17 mouse cellular contexts compared by ENCODE assay signal in the genomic region with DNA sequence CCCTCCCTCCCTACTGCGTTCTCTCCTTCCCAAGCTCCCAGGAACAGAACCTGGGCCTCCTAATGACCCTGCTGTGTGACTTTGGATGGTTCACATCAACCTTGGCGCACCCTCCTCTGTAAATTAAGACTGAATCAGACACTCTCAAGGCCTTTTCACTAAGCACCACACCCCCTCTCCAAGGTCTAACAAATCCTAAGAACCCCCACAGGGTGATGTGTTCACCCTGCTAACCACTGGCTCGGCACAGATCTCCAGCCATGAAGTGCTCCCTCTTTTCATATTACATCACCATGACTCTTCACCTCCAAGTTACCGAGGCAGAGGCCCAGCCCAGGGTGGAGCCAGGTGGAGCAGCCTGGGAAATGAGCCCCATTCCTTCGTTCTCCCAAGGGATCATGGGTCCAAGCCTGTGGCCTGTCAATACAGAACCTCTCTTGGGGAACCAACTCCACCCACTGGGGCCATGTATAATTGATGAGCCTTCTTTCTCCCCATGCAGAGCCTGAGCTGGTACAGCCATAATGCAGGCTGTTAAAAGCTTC. TPM values are rescaled to one million over a fixed set of nuclear protein-coding genes. Genes with fewer than 3 reads are reported as not detected.
DNase-seq lines count a peak whose midpoint lies in the region; ATAC-seq and TF ChIP-seq lines count a peak whose summit lies in the region.
"Had no signal": no experiment of that assay in that cellular context is flagged by ENCODE, and none has a peak within 500 bp of the region (broad histone marks: within the 10 kb centered on the region; RNA-seq: fewer than 3 reads in every experiment).

No protein-coding gene starts in this region.

- 0 out of 2 replicates have a peak, but pooled peaks have one; percentile 21 for ATAC-seq in lung, embryonic 15.5 days (ENCODE audit: borderline replicate concordance, extremely low read depth, low FRiP score, low TSS enrichment)
- ATAC-seq in intestine, postnatal 0 days = peak; percentile 71
- ATAC-seq: forebrain, postnatal 0 days had no signal

- no peaks in the 10 kb centered on the region for H3K36me3 ChIP-seq in lung, embryonic 15.5 days
- H3K36me3 ChIP-seq in intestine, postnatal 0 days (ENCODE audit: control insufficient read depth, insufficient read depth) = no peaks in the 10 kb centered on the region
- H3K36me3 ChIP-seq: limb, embryonic 13.5 days; midbrain, embryonic 12.5 days had no signal

- 72% methylated on average over 5 of the region's 5 CpGs for WGBS in lung, embryonic 15.5 days
- 55% methylated on average over 5 of the region's 5 CpGs for WGBS in intestine, postnatal 0 days

- H3K27me3 ChIP-seq in lung, embryonic 15.5 days = no peaks in the 10 kb centered on the region
- no peaks in the 10 kb centered on the region for H3K27me3 ChIP-seq in intestine, postnatal 0 days (replicated peaks; ENCODE audit: control insufficient read depth, insufficient read depth, low read length)
- H3K27me3 ChIP-seq: limb, embryonic 13.5 days; midbrain, embryonic 12.5 days had no signal

- H3K4me2 ChIP-seq in lung, embryonic 15.5 days = no peak overlapping the region
- no peak overlapping the region for H3K4me2 ChIP-seq in intestine, postnatal 0 days (replicated peaks; ENCODE audit: low read depth)
- H3K4me2 ChIP-seq: limb, embryonic 13.5 days; midbrain, embryonic 12.5 days had no signal

- TF ChIP-seq CTCF in intestine, postnatal 0 days (IDR thresholded peaks at IDR 0.05; ENCODE audit: low read depth) = no peak

- no peak overlapping the region for H3K4me3 ChIP-seq in lung, embryonic 15.5 days
- H3K4me3 ChIP-seq in intestine, postnatal 0 days (ENCODE audit: low read depth, low read length) = no peak overlapping the region
- H3K4me3 ChIP-seq: erythroblast, embryonic 14.5 days; limb, embryonic 13.5 days; midbrain, embryonic 12.5 days had no signal

- no peak for DNase-seq in lung, postnatal 10 days
- peak; percentile 43 for DNase-seq in ES-CJ7 (ENCODE audit: low read depth, low spot score)
- peak; percentile 47 for DNase-seq in adrenal gland, adult 8-10 months
- DNase-seq in cerebellum, postnatal 10 days = no peak
- no peak for DNase-seq in cerebellum, adult 11-12 months
- DNase-seq: cerebellum, adult 9-11 months; forebrain, postnatal 0 days; heart, adult 11 months; kidney, postnatal 4 days; lung, postnatal 36 days; thymus, adult 2 months had no signal

- no peak overlapping the region for H3K27ac ChIP-seq in lung, embryonic 15.5 days
- no peak overlapping the region for H3K27ac ChIP-seq in intestine, postnatal 0 days (ENCODE audit: low read depth, low read length)
- H3K27ac ChIP-seq: limb, embryonic 13.5 days; liver, embryonic 14.5 days; midbrain, embryonic 12.5 days had no signal

- no peak overlapping the region for H3K9ac ChIP-seq in lung, embryonic 15.5 days
- no peak overlapping the region for H3K9ac ChIP-seq in intestine, postnatal 0 days (ENCODE audit: low read depth, low read length)
- H3K9ac ChIP-seq: forebrain, postnatal 0 days; limb, embryonic 13.5 days; liver, embryonic 14.5 days; midbrain, embryonic 12.5 days had no signal

- no peaks in the 10 kb centered on the region for H3K9me3 ChIP-seq in lung, embryonic 15.5 days
- no peaks in the 10 kb centered on the region for H3K9me3 ChIP-seq in intestine, postnatal 0 days (ENCODE audit: control insufficient read depth)
- H3K9me3 ChIP-seq: limb, embryonic 13.5 days; midbrain, embryonic 12.5 days had no signal

- H3K4me1 ChIP-seq in lung, embryonic 15.5 days = peaks cover 29% of the 10 kb centered on the region
- H3K4me1 ChIP-seq in intestine, postnatal 0 days (replicated peaks; ENCODE audit: control insufficient read depth, insufficient read depth, low read length) = no peaks in the 10 kb centered on the region

RNA-seq across cellular contexts. Expression of gene Chst15, which starts 28.6 kb away (rescaled TPM):
- 17.8 and 20.3 TPM in 2 replicates for polyA plus RNA-seq in lung, embryonic 15.5 days (2015; fragmentation: Nextera tagmentation; extraction: Ambion mirVana)
- 10 to 100 TPM; 43.2 to 63.6 (median 51.2) TPM for total RNA-seq in adrenal gland, adult 8-10 months (2022)
- polyA plus RNA-seq in intestine, postnatal 0 days (2015; fragmentation: Nextera tagmentation; extraction: Ambion mirVana) = 7.9 and 8.7 TPM in 2 replicates

Comparison
In these comparisons a context has a peak if more than half of its experiments do, and no peak if none do; other contexts are left out.
1. DNase-seq: peak in ES-CJ7 (single experiment) and adrenal gland, adult 8-10 months (single experiment); none in lung, postnatal 10 days (single experiment), cerebellum, postnatal 10 days (0 of 2) and cerebellum, adult 11-12 months (single experiment).